Mouse (Mus musculus) embryonic facial prominence, embryonic 15.5 days (tissue): Measurements from ENCODE around the gene Capn11. TPM values are rescaled to one million over a fixed set of nuclear protein-coding genes. Genes with fewer than 3 reads are reported as not detected.

Experiments used
- ATAC-seq: fragments of 200-750 bp; cut with Nextera tagmentation; 2 replicates; pipeline ENCODE4 v1.8.0; 2017; ENCODE audit warnings: low read depth, moderate TSS enrichment; ENCODE audit not compliant: insufficient number of reproducible peaks, low FRiP score, low TSS enrichment
- H3K27ac ChIP-seq: fragments of 300-500 bp; sonication (generic); replicated peaks from 2 replicates; pipeline ENCODE4 v1.5.1; 2015; ENCODE audit warnings: mild to moderate bottlenecking, inconsistent platforms
- H3K27me3 ChIP-seq: fragments of 300-500 bp; sonication (generic); 2 replicates; pipeline ENCODE4 v1.6.1; 2015; ENCODE audit warnings: inconsistent platforms
- H3K36me3 ChIP-seq: fragments of 300-500 bp; sonication (generic); 2 replicates; pipeline ENCODE4 v1.6.1; 2015; ENCODE audit warnings: mild to moderate bottlenecking, inconsistent platforms
- H3K4me1 ChIP-seq: fragments of 300-500 bp; sonication (generic); 2 replicates; pipeline ENCODE4 v1.6.1; 2015; ENCODE audit warnings: inconsistent platforms
- H3K4me2 ChIP-seq: fragments of 300-500 bp; sonication (generic); replicated peaks from 2 replicates; pipeline ENCODE4 v1.6.1; 2015; ENCODE audit warnings: mild to moderate bottlenecking, inconsistent platforms
- H3K4me3 ChIP-seq: fragments of 300-500 bp; sonication (generic); replicated peaks from 2 replicates; pipeline ENCODE4 v1.5.1; 2015; ENCODE audit warnings: mild to moderate bottlenecking, inconsistent platforms
- H3K9ac ChIP-seq: fragments of 300-500 bp; sonication (generic); 2 replicates; pipeline ENCODE4 v1.6.1; 2015; ENCODE audit warnings: inconsistent platforms
- H3K9me3 ChIP-seq: fragments of 300-500 bp; sonication (generic); replicated peaks from 2 replicates; pipeline ENCODE4 v1.6.1; 2016; ENCODE audit warnings: inconsistent platforms
- whole genome bisulfite sequencing: fragments of 180-500 bp; shearing (Covaris S2); methylation state at CpG from one replicate; pipeline ENCODE4 v1.1.7; 2015; 5-methylcytosine and 5-hydroxymethylcytosine counted together
- polyA plus RNA-seq: library from polyadenylated mRNA; unstranded; fragments of >200 nt; fragmentation: Nextera tagmentation; extraction: Ambion mirVana; gene quantifications from 2 replicates; pipeline ENCODE4 v1.2.1, GENCODE M21; 2015

Gene Capn11
- polyA plus RNA-seq, 1 experiment from 2014 or later, result 0.77 TPM

DNA sequence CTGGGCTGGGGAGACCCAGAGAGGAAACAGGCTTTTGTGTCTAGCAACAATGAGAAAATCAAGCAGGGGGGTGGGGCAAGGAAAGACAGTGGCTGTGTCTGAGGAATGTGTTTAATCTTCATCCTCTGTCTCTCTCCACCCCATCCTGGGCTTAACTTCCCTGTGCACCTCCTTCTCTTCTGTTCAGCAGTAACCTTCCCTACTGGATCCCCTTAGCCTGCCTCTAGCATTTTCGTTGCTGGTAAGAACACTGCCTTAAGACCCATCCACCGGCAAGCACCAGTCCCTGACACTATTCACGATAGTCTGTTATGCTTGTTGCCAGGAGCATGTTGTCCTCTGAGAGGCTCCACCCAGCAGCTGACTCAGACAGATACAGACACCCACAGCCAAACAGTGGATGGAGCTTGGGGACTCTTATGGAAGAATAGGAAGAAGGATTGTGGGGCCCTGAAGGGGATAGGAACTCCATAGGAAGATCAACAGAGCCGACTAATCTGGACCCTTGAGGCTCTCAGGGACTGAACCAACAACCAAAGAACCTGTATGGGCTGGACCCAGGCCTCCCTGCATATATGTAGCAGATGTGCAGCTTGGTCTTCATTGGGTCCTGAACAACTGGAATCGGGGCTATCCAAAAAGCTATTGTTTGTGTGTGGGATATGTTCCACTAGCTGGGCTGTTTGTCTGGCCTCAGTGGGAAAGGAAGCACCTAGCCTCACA is 48.8 kb downstream of the Capn11 start:
- H3K27ac ChIP-seq, result peak overlapping the region; percentile 40
- H3K36me3 ChIP-seq, result no peaks in the 10 kb centered on the region
- H3K4me2 ChIP-seq, result no peak overlapping the region
- WGBS, result 22% methylated on average over 5 of the region's 5 CpGs
- no peak overlapping the region for H3K9ac ChIP-seq
- H3K9me3 ChIP-seq, result no peaks in the 10 kb centered on the region
- H3K4me3 ChIP-seq, result no peak overlapping the region
- H3K27me3 ChIP-seq, result no peaks in the 10 kb centered on the region
- ATAC-seq, result peak; percentile 29; the same call in 1 of the 2 replicates
- 0 out of 2 replicates have a peak, but pooled peaks cover 7% of the 10 kb centered on the region for H3K4me1 ChIP-seq

DNA sequence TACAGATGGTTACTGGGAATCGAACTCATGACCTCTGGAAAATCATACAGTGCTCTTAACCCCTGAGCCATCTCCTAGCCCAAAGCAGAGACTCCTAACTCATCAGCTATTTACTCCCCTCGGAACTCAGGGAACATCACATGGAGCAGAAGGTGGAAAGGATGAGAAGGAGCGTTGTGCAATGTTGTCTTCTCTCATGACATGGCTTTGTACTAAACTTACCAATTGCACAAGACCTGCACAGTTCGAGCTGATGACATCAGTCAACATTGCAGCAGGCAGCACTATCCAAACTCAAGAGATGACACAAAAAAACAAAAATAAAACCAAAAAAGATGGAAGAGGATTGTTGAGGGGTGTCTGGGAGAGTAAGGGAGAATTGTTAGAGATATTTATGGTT is 50.7 kb downstream of the Capn11 start:
- 89% methylated on average over 4 of the region's 4 CpGs for WGBS
- no peak overlapping the region for H3K9ac ChIP-seq
- ATAC-seq, result no peak
- H3K27ac ChIP-seq, result no peak overlapping the region
- H3K4me1 ChIP-seq, result 0 out of 2 replicates have a peak, but pooled peaks cover 7% of the 10 kb centered on the region
- H3K9me3 ChIP-seq, result no peaks in the 10 kb centered on the region
- H3K27me3 ChIP-seq, result no peaks in the 10 kb centered on the region
- no peak overlapping the region for H3K4me3 ChIP-seq
- H3K4me2 ChIP-seq, result no peak overlapping the region
- H3K36me3 ChIP-seq, result no peaks in the 10 kb centered on the region

- Histone ChIP-seq H3K9me3 (no peaks in the 10 kb centered on the region), H3K27me3 (no peaks in the 10 kb centered on the region), H3K27ac (no peak overlapping the region), H3K36me3 (no peaks in the 10 kb centered on the region), H3K9ac (no peak overlapping the region), H3K4me3 (no peak overlapping the region), H3K4me1 (0 out of 2 replicates have a peak, but pooled peaks cover 7% of the 10 kb centered on the region), H3K4me2 (no peak overlapping the region)
- 68% methylated on average over 15 of the region's 15 CpGs for WGBS
- ATAC-seq, result no peak
Measured at GRCm38 (mm10) chr17:45606992-45607879, 51.9 kb downstream of the Capn11 start.

GRCm38 (mm10) chr17:45602984-45603383 is 56.1 kb downstream of the Capn11 start:
- 49% methylated on average over 3 of the region's 3 CpGs for WGBS
- H3K4me1 ChIP-seq, result peaks cover 25% of the 10 kb centered on the region
- H3K27ac ChIP-seq, result no peak overlapping the region
- no peaks in the 10 kb centered on the region for H3K36me3 ChIP-seq
- no peak overlapping the region for H3K4me2 ChIP-seq
- ATAC-seq, result no peak
- H3K9me3 ChIP-seq, result no peaks in the 10 kb centered on the region
- H3K4me3 ChIP-seq, result no peak overlapping the region
- no peak overlapping the region for H3K9ac ChIP-seq
- peaks cover 16% of the 10 kb centered on the region for H3K27me3 ChIP-seq

- WGBS, result 31% methylated on average over 6 of the region's 6 CpGs
- H3K27ac ChIP-seq, result peak within 1 kb of the TSS; percentile 11; the same call in 1 of the 2 replicates
- H3K9ac ChIP-seq, result no peak within 1 kb of the TSS
- peak; percentile 71; the same call in 1 of the 2 replicates for ATAC-seq
- H3K4me2 ChIP-seq, result no peak within 1 kb of the TSS
- peak within 1 kb of the TSS; percentile 10; the same call in 1 of the 2 replicates for H3K4me3 ChIP-seq
- H3K36me3 ChIP-seq, result no peaks in the 10 kb centered on the region
- no peaks in the 10 kb centered on the region for H3K9me3 ChIP-seq
- peaks cover 29% of the 10 kb centered on the region for H3K4me1 ChIP-seq
- H3K27me3 ChIP-seq, result peaks cover 16% of the 10 kb centered on the region
Measured at GRCm38 (mm10) chr17:45601877-45602304, 57.2 kb downstream of the Capn11 start, which contains the start of gene Mymx. Gene Mymx, minus strand, starts transcription at chr17:45602102.

DNA sequence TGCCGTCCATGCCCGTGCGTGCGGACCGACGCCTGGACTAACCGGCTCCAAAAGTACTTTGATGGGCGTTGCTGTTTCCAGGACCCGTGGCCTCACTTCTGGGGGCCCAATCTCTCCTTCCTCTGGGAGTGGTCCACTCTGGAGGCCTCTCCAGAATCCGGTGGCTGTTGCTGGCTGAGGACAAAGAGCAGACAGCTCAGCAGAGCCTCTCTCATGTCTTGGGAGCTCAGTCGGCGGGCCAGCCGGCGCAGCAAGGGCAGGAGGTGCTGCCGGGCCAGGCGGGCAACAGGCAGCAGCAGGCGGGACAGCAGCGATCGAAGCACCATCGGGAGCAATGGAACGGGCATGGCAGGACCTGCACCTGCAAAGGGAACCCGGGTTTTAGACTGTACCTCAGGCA is 57.8 kb downstream of the Capn11 start:
- no peak for ATAC-seq
- Histone ChIP-seq H3K4me2 (no peak overlapping the region), H3K36me3 (no peaks in the 10 kb centered on the region), H3K9ac (no peak overlapping the region), H3K4me1 (peaks cover 35% of the 10 kb centered on the region), H3K9me3 (no peaks in the 10 kb centered on the region), H3K4me3 (peak overlapping the region; percentile 10; the same call in 1 of the 2 replicates), H3K27ac (peak overlapping the region; percentile 11; the same call in 1 of the 2 replicates), H3K27me3 (peaks cover 16% of the 10 kb centered on the region)
- 18% methylated on average over 22 of the region's 22 CpGs for WGBS

DNA sequence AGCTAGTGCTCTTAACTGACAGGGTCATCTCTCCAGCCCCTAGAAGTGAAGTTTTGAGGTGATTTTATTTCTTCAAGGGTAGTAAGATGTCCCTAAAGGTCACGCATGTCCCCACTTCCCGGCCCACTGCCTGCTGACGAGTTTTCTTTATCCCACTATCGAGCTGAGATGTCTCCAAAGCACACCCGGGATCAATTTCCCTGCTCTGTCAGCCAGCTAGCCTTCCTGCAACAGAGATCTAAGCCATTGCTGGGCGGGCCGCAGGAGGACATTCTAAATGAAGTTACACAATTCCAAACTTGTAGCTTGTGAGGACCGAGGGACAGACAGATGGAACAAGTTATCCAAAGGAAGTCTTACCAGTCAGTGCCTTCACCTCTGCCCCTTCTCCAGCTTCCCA is 58.9 kb downstream of the Capn11 start:
- Histone ChIP-seq H3K4me2 (no peak overlapping the region), H3K36me3 (no peaks in the 10 kb centered on the region), H3K4me3 (no peak overlapping the region), H3K9me3 (no peaks in the 10 kb centered on the region), H3K27ac (no peak overlapping the region), H3K9ac (no peak overlapping the region), H3K4me1 (peaks cover 44% of the 10 kb centered on the region), H3K27me3 (peaks cover 16% of the 10 kb centered on the region)
- WGBS, result 31% methylated on average over 8 of the region's 8 CpGs
- no peak for ATAC-seq

DNA sequence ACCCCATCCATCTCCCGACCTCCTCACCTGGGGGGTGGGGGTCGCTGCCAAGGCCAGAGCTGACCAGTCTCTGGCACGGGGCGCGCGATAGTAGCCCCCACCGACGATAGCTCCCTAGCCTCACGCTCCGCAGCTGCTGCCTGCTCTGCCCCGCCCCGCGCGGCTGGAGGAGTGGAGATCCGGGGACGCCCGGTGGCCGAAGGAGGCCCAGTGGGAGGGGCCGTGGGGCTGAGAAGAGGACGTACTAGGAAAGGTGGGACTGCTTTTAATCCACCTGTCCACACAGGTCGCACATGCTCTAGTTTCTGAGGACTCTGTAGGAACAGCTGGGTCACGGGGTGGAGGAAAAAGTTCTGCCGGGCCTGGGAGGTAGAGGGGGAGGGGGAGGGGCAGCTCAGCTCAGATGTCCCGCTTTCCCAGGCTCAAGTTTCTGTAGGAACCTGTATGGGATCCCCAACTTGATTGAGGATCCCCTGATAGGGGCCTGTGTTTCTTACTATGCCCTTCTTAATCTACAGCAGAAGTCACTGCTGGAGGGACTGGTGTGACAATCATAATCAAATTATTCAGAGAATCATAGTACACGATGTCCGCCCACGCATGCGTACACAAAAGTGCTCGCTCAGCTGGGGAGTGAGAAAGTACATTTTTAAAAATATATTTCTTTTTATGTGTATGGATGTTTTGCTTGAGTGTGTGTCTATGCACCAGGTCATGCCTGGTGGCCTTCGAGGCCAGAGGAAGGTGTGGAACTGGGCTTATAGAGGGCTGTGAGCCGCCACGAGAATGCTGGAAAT is 59.5 kb downstream of the Capn11 start, which contains the start of gene Slc29a1:
TSS of gene Slc29a1 (minus strand) at position 161 of the 797 bp plus-strand sequence.
- peak within 1 kb of the TSS; percentile 29 for H3K4me3 ChIP-seq
- WGBS, result 13% methylated on average over 32 of the region's 32 CpGs
- H3K9me3 ChIP-seq, result no peaks in the 10 kb centered on the region
- no peak within 1 kb of the TSS; the same call in 1 of the 2 replicates for H3K9ac ChIP-seq
- peaks cover 51% of the 10 kb centered on the region for H3K4me1 ChIP-seq
- ATAC-seq, result 0 out of 2 replicates have a peak, but pooled peaks have one; percentile 16
- H3K36me3 ChIP-seq, result no peaks in the 10 kb centered on the region
- no peak within 1 kb of the TSS for H3K27ac ChIP-seq
- peaks cover 16% of the 10 kb centered on the region for H3K27me3 ChIP-seq
- H3K4me2 ChIP-seq, result peak within 1 kb of the TSS; percentile 62

- Histone ChIP-seq H3K36me3 (no peaks in the 10 kb centered on the region), H3K27me3 (peaks cover 16% of the 10 kb centered on the region), H3K4me2 (peak overlapping the region; percentile 62), H3K9me3 (no peaks in the 10 kb centered on the region), H3K4me1 (peaks cover 57% of the 10 kb centered on the region), H3K4me3 (no peak overlapping the region), H3K27ac (no peak overlapping the region), H3K9ac (no peak overlapping the region)
- ATAC-seq, result no peak
- whole genome bisulfite sequencing, result 49% methylated on average over 3 of the region's 3 CpGs
Measured at GRCm38 (mm10) chr17:45598891-45599290, 60.2 kb downstream of the Capn11 start.

DNA sequence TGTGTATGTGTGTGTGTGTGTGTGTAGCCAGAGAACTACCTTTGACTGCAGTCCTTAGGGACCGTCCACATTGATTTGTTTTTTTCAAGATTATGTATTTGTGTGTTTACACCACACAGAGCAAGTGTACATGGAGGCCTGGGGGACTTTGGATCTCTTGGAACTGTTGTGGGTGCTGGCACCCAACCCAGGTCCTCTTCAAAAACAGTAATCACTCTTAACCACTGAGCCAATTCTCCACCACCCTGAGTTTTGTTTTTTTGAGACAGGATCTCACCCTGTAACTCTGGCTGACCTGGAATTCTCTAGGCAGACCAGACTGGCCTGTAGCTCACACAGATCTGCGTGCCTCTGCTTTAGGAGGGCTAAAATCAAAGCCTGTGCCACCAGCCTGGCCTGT is 60.7 kb downstream of the Capn11 start:
- Histone ChIP-seq H3K27ac (no peak overlapping the region), H3K9ac (no peak overlapping the region), H3K27me3 (peaks cover 16% of the 10 kb centered on the region), H3K4me3 (no peak overlapping the region), H3K36me3 (no peaks in the 10 kb centered on the region), H3K9me3 (no peaks in the 10 kb centered on the region), H3K4me2 (no peak overlapping the region), H3K4me1 (peaks cover 62% of the 10 kb centered on the region)
- ATAC-seq, result no peak
- WGBS, result 87% methylated on average over 2 of the region's 2 CpGs
